Mouse (Mus musculus) cerebellum, adult 18-20 months (tissue): ENCODE measurements around the gene Magea3.
"Not testable (repeated sequence)": the region's sequence is repeated elsewhere in the genome, so short reads cannot be mapped to it uniquely, and the experiment has no call there.

Experiments
- DNase-seq, 2 experiments: peaks; one replicate each; pipeline ENCODE4 v3.0.0; 2021

The Magea3 gene

DNA sequence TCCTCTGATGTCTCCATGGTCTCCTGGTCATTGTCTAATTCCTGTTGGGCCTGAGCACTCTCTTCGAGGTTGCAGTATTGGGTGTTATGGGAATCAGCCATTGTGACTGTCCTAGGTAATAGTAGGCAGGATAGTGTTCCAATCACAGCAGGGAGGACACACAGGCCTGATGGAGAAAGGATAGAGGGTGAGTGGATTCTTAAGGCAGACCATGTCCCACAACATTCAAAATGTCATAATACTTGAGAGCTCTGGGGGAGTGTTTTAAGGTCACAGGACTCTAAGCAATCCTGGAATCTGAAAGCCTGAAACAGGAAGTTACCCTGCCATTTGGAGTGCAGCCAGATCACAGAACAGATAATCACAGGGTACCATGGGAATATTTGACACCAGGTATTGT lies at the start of gene Magea3:
Magea3 (minus strand) TSS at position 101 of the 400 bp plus-strand sequence.
- not testable (repeated sequence) for DNase-seq

DNA sequence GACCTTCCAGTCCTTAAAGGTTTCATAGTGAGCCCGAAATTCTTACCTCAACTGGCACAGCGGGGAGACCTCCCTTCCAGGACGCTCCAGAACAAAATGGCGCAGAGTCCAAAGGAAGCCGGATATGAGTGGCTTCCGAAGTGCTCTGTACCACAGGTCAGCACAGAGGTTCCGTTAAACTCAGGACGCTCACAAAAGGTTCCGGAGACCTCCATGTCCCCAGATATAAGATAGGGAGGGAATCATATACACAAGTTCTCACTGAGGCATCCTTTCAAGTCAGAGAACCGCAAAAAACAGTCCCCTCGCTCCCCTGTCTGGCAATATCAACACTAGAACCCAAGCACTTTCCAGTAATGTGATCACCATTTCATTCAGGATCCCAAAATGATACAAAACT lies 46.4 kb upstream of the Magea3 start, which contains the start of gene Magea8:
Magea8 (minus strand) TSS at position 101 of the 400 bp plus-strand sequence.
- not testable (repeated sequence) for DNase-seq

DNA sequence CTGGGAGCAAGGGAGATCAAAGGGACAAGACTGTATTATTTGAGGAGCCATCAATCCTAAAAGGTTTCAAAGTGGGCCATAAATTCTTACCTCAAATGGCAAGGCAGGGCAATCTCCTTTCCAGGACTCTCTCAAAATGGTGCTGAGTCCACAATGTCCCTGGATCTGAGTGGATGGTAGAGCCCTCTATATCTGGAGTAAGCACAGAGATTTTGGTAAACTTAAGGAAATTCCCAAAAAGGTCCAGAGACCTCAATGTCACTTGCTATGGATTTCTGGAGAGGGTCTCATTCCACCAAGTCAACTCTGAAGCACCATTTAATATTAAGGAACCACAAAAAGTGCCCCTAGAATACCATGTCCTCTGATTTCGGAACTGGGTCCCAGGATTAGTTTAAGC lies 13.4 kb downstream of the Magea3 start, which contains the start of gene Magea6:
Magea6 (minus strand) TSS at position 101 of the 400 bp plus-strand sequence.
- not testable (repeated sequence) for DNase-seq
